Comparison of ENCODE assay signal across 25 mouse cellular contexts in genomic region chr3:96979020-96979419, GRCm38 (mm10). TPM values are rescaled to one million over a fixed set of nuclear protein-coding genes. Genes with fewer than 3 reads are reported as not detected.
A peak's percentile ranks its signal among the peaks of the same experiment; 100 is the strongest.
DNase-seq lines count a peak whose midpoint lies in the region; ATAC-seq lines count a peak whose summit lies in the region.
"Had no signal": no experiment of that assay in that cellular context is flagged by ENCODE, and none has a peak within 500 bp of the region (broad histone marks: within the 10 kb centered on the region; RNA-seq: fewer than 3 reads in every experiment).

No protein-coding gene starts in this region.

- no peak overlapping the region for H3K4me3 ChIP-seq in hindbrain, embryonic 13.5 days
- H3K4me3 ChIP-seq in hindbrain, embryonic 11.5 days (ENCODE audit: low read depth, low read length): no peak overlapping the region
- no peak overlapping the region for H3K4me3 ChIP-seq in midbrain, embryonic 14.5 days (replicated peaks; ENCODE audit: low read depth, low read length)
- H3K4me3 ChIP-seq in midbrain, embryonic 16.5 days (ENCODE audit: low read depth, low read length): no peak overlapping the region
- H3K4me3 ChIP-seq: embryonic facial prominence, embryonic 10.5 days; embryonic facial prominence, embryonic 12.5 days; forebrain, embryonic 10.5 days; forebrain, embryonic 12.5 days had no signal

- 90% methylated on average over 3 of the region's 3 CpGs for whole genome bisulfite sequencing in hindbrain, embryonic 13.5 days
- WGBS in hindbrain, embryonic 11.5 days: 86% methylated on average over 3 of the region's 3 CpGs
- WGBS in midbrain, embryonic 14.5 days: 92% methylated on average over 3 of the region's 3 CpGs
- WGBS in midbrain, embryonic 16.5 days: 91% methylated on average over 3 of the region's 3 CpGs

- peak overlapping the region; percentile 30; the same call in 1 of the 2 replicates for H3K27ac ChIP-seq in hindbrain, embryonic 13.5 days
- H3K27ac ChIP-seq in hindbrain, embryonic 11.5 days (ENCODE audit: low read depth, low read length): no peak overlapping the region
- 0 out of 2 replicates have a peak overlapping the region, but pooled peaks have one; percentile 37 for H3K27ac ChIP-seq in midbrain, embryonic 14.5 days (replicated peaks; ENCODE audit: low read depth, low read length)
- H3K27ac ChIP-seq in midbrain, embryonic 16.5 days (ENCODE audit: low read length): no peak overlapping the region
- H3K27ac ChIP-seq: embryonic facial prominence, embryonic 10.5 days; embryonic facial prominence, embryonic 12.5 days; forebrain, embryonic 10.5 days; forebrain, embryonic 12.5 days had no signal

- H3K9ac ChIP-seq in hindbrain, embryonic 13.5 days: no peak overlapping the region
- no peak overlapping the region for H3K9ac ChIP-seq in hindbrain, embryonic 11.5 days (ENCODE audit: low read depth, low read length)
- H3K9ac ChIP-seq in midbrain, embryonic 14.5 days (replicated peaks; ENCODE audit: low read length): no peak overlapping the region
- no peak overlapping the region for H3K9ac ChIP-seq in midbrain, embryonic 16.5 days (ENCODE audit: low read depth, low read length)
- H3K9ac ChIP-seq: embryonic facial prominence, embryonic 12.5 days; forebrain, embryonic 12.5 days had no signal

- ATAC-seq in hindbrain, embryonic 13.5 days (ENCODE audit: low FRiP score): no peak
- no peak for ATAC-seq in hindbrain, embryonic 11.5 days (ENCODE audit: low FRiP score)
- ATAC-seq in midbrain, embryonic 14.5 days (ENCODE audit: low FRiP score, low TSS enrichment): no peak
- no peak for ATAC-seq in midbrain, embryonic 16.5 days
- no peak for ATAC-seq in erythroid progenitor cell, adult 5-6 weeks (replicated peaks; ENCODE audit: low FRiP score, poor library complexity, severe bottlenecking)
- ATAC-seq: forebrain, embryonic 14.5 days; forebrain, embryonic 16.5 days had no signal

- no peak for DNase-seq in hindbrain, embryonic 11.5 days (ENCODE audit: low spot score)
- DNase-seq in midbrain, embryonic 14.5 days: no peak
- DNase-seq in 3T3-L1 (ENCODE audit: low read depth, low spot score) (peak; percentile 10), ZHBTc4 (ENCODE audit: low read depth, low spot score) (peak; percentile 12)
- DNase-seq in frontal cortex, postnatal 25 days (ENCODE audit: low spot score in 2 of 2): no peak
- DNase-seq: adrenal gland, adult 2 months; adrenal gland, postnatal 14 days; adrenal gland, postnatal 36 days; cerebellum, adult 11-12 months; cerebellum, adult 2 months; cerebellum, adult 9-10 months; cerebellum, postnatal 10 days; cerebellum, postnatal 25 days had no signal

- H3K27me3 ChIP-seq in hindbrain, embryonic 13.5 days: no peaks in the 10 kb centered on the region
- H3K27me3 ChIP-seq in hindbrain, embryonic 11.5 days (ENCODE audit: control insufficient read depth, insufficient read depth, low read length): no peaks in the 10 kb centered on the region
- H3K27me3 ChIP-seq in midbrain, embryonic 14.5 days (ENCODE audit: control insufficient read depth, insufficient read depth, low read length): no peaks in the 10 kb centered on the region
- no peaks in the 10 kb centered on the region for H3K27me3 ChIP-seq in midbrain, embryonic 16.5 days (ENCODE audit: control insufficient read depth, insufficient read depth, low read depth, low read length)
- H3K27me3 ChIP-seq: embryonic facial prominence, embryonic 12.5 days; forebrain, embryonic 12.5 days had no signal

- H3K36me3 ChIP-seq in hindbrain, embryonic 13.5 days: no peaks in the 10 kb centered on the region
- H3K36me3 ChIP-seq in hindbrain, embryonic 11.5 days (ENCODE audit: control insufficient read depth, insufficient read depth, low read length): no peaks in the 10 kb centered on the region
- H3K36me3 ChIP-seq in midbrain, embryonic 14.5 days (ENCODE audit: control insufficient read depth, insufficient read depth, low read length): no peaks in the 10 kb centered on the region
- H3K36me3 ChIP-seq in midbrain, embryonic 16.5 days (ENCODE audit: control insufficient read depth, insufficient read depth, low read length): no peaks in the 10 kb centered on the region
- H3K36me3 ChIP-seq: embryonic facial prominence, embryonic 10.5 days; embryonic facial prominence, embryonic 12.5 days; forebrain, embryonic 10.5 days; forebrain, embryonic 12.5 days had no signal

- no peaks in the 10 kb centered on the region for H3K9me3 ChIP-seq in hindbrain, embryonic 13.5 days
- no peaks in the 10 kb centered on the region for H3K9me3 ChIP-seq in hindbrain, embryonic 11.5 days (ENCODE audit: control insufficient read depth, low read length)
- H3K9me3 ChIP-seq in midbrain, embryonic 14.5 days (ENCODE audit: control insufficient read depth, low read length): no peaks in the 10 kb centered on the region
- no peaks in the 10 kb centered on the region for H3K9me3 ChIP-seq in midbrain, embryonic 16.5 days (replicated peaks; ENCODE audit: control insufficient read depth, low read length, poor library complexity, severe bottlenecking)
- H3K9me3 ChIP-seq: embryonic facial prominence, embryonic 10.5 days; embryonic facial prominence, embryonic 12.5 days; forebrain, embryonic 10.5 days; forebrain, embryonic 12.5 days had no signal

- peaks cover 10% of the 10 kb centered on the region for H3K4me1 ChIP-seq in hindbrain, embryonic 13.5 days (replicated peaks)
- H3K4me1 ChIP-seq in hindbrain, embryonic 11.5 days (replicated peaks; ENCODE audit: control insufficient read depth, insufficient read depth, low read length): no peaks in the 10 kb centered on the region
- H3K4me1 ChIP-seq in midbrain, embryonic 14.5 days (ENCODE audit: control insufficient read depth, insufficient read depth, low read length): no peaks in the 10 kb centered on the region
- H3K4me1 ChIP-seq in midbrain, embryonic 16.5 days (ENCODE audit: control insufficient read depth, insufficient read depth, low read length): no peaks in the 10 kb centered on the region
- H3K4me1 ChIP-seq: embryonic facial prominence, embryonic 12.5 days; forebrain, embryonic 10.5 days; forebrain, embryonic 12.5 days had no signal

- no peak overlapping the region for H3K4me2 ChIP-seq in hindbrain, embryonic 13.5 days
- no peak overlapping the region for H3K4me2 ChIP-seq in hindbrain, embryonic 11.5 days (replicated peaks; ENCODE audit: low read depth, low read length)
- H3K4me2 ChIP-seq in midbrain, embryonic 14.5 days (ENCODE audit: low read length): no peak overlapping the region
- H3K4me2 ChIP-seq in midbrain, embryonic 16.5 days (ENCODE audit: low read length): no peak overlapping the region
- H3K4me2 ChIP-seq: embryonic facial prominence, embryonic 12.5 days; forebrain, embryonic 12.5 days had no signal

RNA-seq across cellular contexts. Expression of gene Gja8, which starts 53.2 kb away (rescaled TPM):
- 0.04 TPM in 2 replicates for polyA plus RNA-seq in hindbrain, embryonic 13.5 days (2015; fragmentation: Nextera tagmentation; extraction: Ambion mirVana)
- not detected in 2 replicates for polyA plus RNA-seq in hindbrain, embryonic 11.5 days (2014; fragmentation: Nextera tagmentation; extraction: Ambion mirVana)
- 0.05 TPM in 1 of 2 replicates, not detected in the other for polyA plus RNA-seq in midbrain, embryonic 14.5 days (2014; fragmentation: Nextera tagmentation; extraction: Ambion mirVana)
- 0.04 TPM in 1 of 2 replicates, not detected in the other for polyA plus RNA-seq in midbrain, embryonic 16.5 days (2015; fragmentation: Nextera tagmentation; extraction: Ambion mirVana)
- not detected in 2 replicates for total RNA-seq in erythroid progenitor cell, adult 5-6 weeks (2015; ENCODE audit: low replicate concordance)
- total RNA-seq in erythroid progenitor cell, adult 5-6 weeks (2017; ENCODE audit: low replicate concordance): not detected in 2 replicates
- total RNA-seq: adrenal gland, adult 2 months; adrenal gland, postnatal 14 days; adrenal gland, postnatal 36 days had no signal
- polyA plus RNA-seq: adrenal gland, adult 2 months; C2C12; cerebellum, adult 2 months; cortical plate, adult 2 months; embryonic facial prominence, embryonic 14.5 days; forebrain, embryonic 10.5 days; forebrain, embryonic 12.5 days; forebrain, embryonic 14.5 days; forebrain, embryonic 16.5 days had no signal

Comparison
In these comparisons a context has a peak if more than half of its experiments do, and no peak if none do; other contexts are left out.
1. H3K27ac ChIP-seq: peak in hindbrain, embryonic 13.5 days (single experiment) and midbrain, embryonic 14.5 days (single experiment); none in hindbrain, embryonic 11.5 days (single experiment) and midbrain, embryonic 16.5 days (single experiment).
2. DNase-seq: peak in 3T3-L1 (single experiment) and ZHBTc4 (single experiment); none in hindbrain, embryonic 11.5 days (single experiment), midbrain, embryonic 14.5 days (single experiment) and frontal cortex, postnatal 25 days (0 of 2).